Comparison of ENCODE assay signal across 8 mouse cellular contexts in genomic region chr17:46680760-46681373, GRCm38 (mm10). TPM values are rescaled to one million over a fixed set of nuclear protein-coding genes. Genes with fewer than 3 reads are reported as not detected.
DNase-seq lines count a peak whose midpoint lies in the region; ATAC-seq and TF ChIP-seq lines count a peak whose summit lies in the region.

TSS of gene Klhdc3 (minus strand) at chr17:46680914.

- H3K27ac ChIP-seq in forebrain, embryonic 10.5 days, result peak within 1 kb of the TSS; percentile 91
- peak within 1 kb of the TSS; percentile 98 for H3K27ac ChIP-seq in heart, embryonic 15.5 days
- H3K27ac ChIP-seq in liver, embryonic 14.5 days, result peak within 1 kb of the TSS; percentile 19
- peak within 1 kb of the TSS; percentile 73 for H3K27ac ChIP-seq in neural tube, embryonic 11.5 days (ENCODE audit: low read depth, low read length)
- peak within 1 kb of the TSS; percentile 90 for H3K27ac ChIP-seq in stomach, postnatal 0 days (replicated peaks)

- ATAC-seq in heart, embryonic 15.5 days (replicated peaks; ENCODE audit: insufficient number of reproducible peaks, insufficient read depth, low FRiP score, low read depth), result peak; percentile 97
- ATAC-seq in liver, embryonic 14.5 days (ENCODE audit: insufficient read depth), result peak; percentile 95
- peak; percentile 95 for ATAC-seq in neural tube, embryonic 11.5 days (ENCODE audit: insufficient read depth, low FRiP score, low TSS enrichment)
- ATAC-seq in stomach, postnatal 0 days (ENCODE audit: low FRiP score, low TSS enrichment), result peak; percentile 97

- peaks cover 45% of the 10 kb centered on the region for H3K4me1 ChIP-seq in forebrain, embryonic 10.5 days
- H3K4me1 ChIP-seq in heart, embryonic 15.5 days (replicated peaks), result peaks cover 30% of the 10 kb centered on the region
- H3K4me1 ChIP-seq in liver, embryonic 14.5 days (replicated peaks; ENCODE audit: control insufficient read depth in 2 of 2, insufficient read depth in 2 of 2, low read length in 1 of 2), result peaks cover 14 to 19% of the 10 kb centered on the region in 2 experiments
- peaks cover 8% of the 10 kb centered on the region for H3K4me1 ChIP-seq in neural tube, embryonic 11.5 days (ENCODE audit: control insufficient read depth, insufficient read depth, low read length)
- H3K4me1 ChIP-seq in stomach, postnatal 0 days (replicated peaks; ENCODE audit: control insufficient read depth, insufficient read depth), result peaks cover 14% of the 10 kb centered on the region

- no peaks in the 10 kb centered on the region for H3K9me3 ChIP-seq in forebrain, embryonic 10.5 days
- no peaks in the 10 kb centered on the region for H3K9me3 ChIP-seq in heart, embryonic 15.5 days (replicated peaks)
- no peaks in the 10 kb centered on the region for H3K9me3 ChIP-seq in liver, embryonic 14.5 days (ENCODE audit: control insufficient read depth, low read length)
- H3K9me3 ChIP-seq in neural tube, embryonic 11.5 days (ENCODE audit: control insufficient read depth, low read length), result no peaks in the 10 kb centered on the region
- no peaks in the 10 kb centered on the region for H3K9me3 ChIP-seq in stomach, postnatal 0 days (ENCODE audit: control insufficient read depth, low read length)

- H3K4me2 ChIP-seq in heart, embryonic 15.5 days, result peak within 1 kb of the TSS; percentile 74
- H3K4me2 ChIP-seq in liver, embryonic 14.5 days (ENCODE audit: low read depth), result peak within 1 kb of the TSS; percentile 88
- H3K4me2 ChIP-seq in neural tube, embryonic 11.5 days (ENCODE audit: low read depth), result peak within 1 kb of the TSS; percentile 87
- H3K4me2 ChIP-seq in stomach, postnatal 0 days (replicated peaks; ENCODE audit: low read depth), result peak within 1 kb of the TSS; percentile 74

- under 1% methylated on average over 49 of the region's 49 CpGs for WGBS in forebrain, embryonic 10.5 days
- WGBS in heart, embryonic 15.5 days, result 0% methylated on average over 49 of the region's 49 CpGs
- WGBS in liver, embryonic 14.5 days (ENCODE audit: insufficient replicate concordance), result under 1% methylated on average over 49 of the region's 49 CpGs
- WGBS in neural tube, embryonic 11.5 days, result under 1% methylated on average over 47 of the region's 49 CpGs
- under 1% methylated on average over 49 of the region's 49 CpGs for WGBS in stomach, postnatal 0 days

- H3K4me3 ChIP-seq in forebrain, embryonic 10.5 days, result peak within 1 kb of the TSS; percentile 93
- H3K4me3 ChIP-seq in heart, embryonic 15.5 days, result peak within 1 kb of the TSS; percentile 99
- H3K4me3 ChIP-seq in liver, embryonic 14.5 days (ENCODE audit: insufficient read depth in 1 of 2, low read depth in 2 of 2, low read length in 2 of 2), result peak within 1 kb of the TSS; percentile 65 to 73
- peak within 1 kb of the TSS; percentile 58 for H3K4me3 ChIP-seq in neural tube, embryonic 11.5 days (ENCODE audit: low read depth, low read length)
- peak within 1 kb of the TSS; percentile 88 for H3K4me3 ChIP-seq in stomach, postnatal 0 days (ENCODE audit: low read depth, low read length)

- H3K27me3 ChIP-seq in forebrain, embryonic 10.5 days (ENCODE audit: poor library complexity, severe bottlenecking), result no peaks in the 10 kb centered on the region
- no peaks in the 10 kb centered on the region for H3K27me3 ChIP-seq in heart, embryonic 15.5 days
- H3K27me3 ChIP-seq in liver, embryonic 14.5 days (ENCODE audit: control insufficient read depth, insufficient read depth, low read length), result no peaks in the 10 kb centered on the region
- no peaks in the 10 kb centered on the region for H3K27me3 ChIP-seq in neural tube, embryonic 11.5 days (ENCODE audit: control insufficient read depth, insufficient read depth, low read length)
- H3K27me3 ChIP-seq in stomach, postnatal 0 days (ENCODE audit: control insufficient read depth, insufficient read depth, low read length), result no peaks in the 10 kb centered on the region

- TF ChIP-seq CTCF in liver, embryonic 14.5 days (IDR thresholded peaks at IDR 0.05; ENCODE audit: low read depth), result peak; percentile 11; the same call in 1 of the 2 replicates
- peak; percentile 6; the same call in 1 of the 2 replicates for TF ChIP-seq CTCF in stomach, postnatal 0 days (IDR thresholded peaks at IDR 0.05; ENCODE audit: low read depth)

- DNase-seq in CD8-positive naive resting alpha-beta T cell, adult 2 months (ENCODE audit: low read depth in 2 of 2, low spot score in 2 of 2), result peak; percentile 93 to 94
- peak; percentile 98 for DNase-seq in c-Kit-positive CD71-negative TER-119-negative erythroid progenitor cells, embryonic 14.5 days (ENCODE audit: low read depth)
- peak; percentile 100 for DNase-seq in forebrain, embryonic 10.5 days (ENCODE audit: extremely low spot score, low spot score)
- DNase-seq in kidney, postnatal 25 days, result peak; percentile 99
- DNase-seq in liver, embryonic 14.5 days (ENCODE audit: low read depth in 3 of 3, low spot score in 3 of 3), result peak; percentile 97 to 99 (median 99)
- DNase-seq in neural tube, embryonic 11.5 days (ENCODE audit: low spot score), result peak; percentile 100
- peak; percentile 100 for DNase-seq in stomach, postnatal 0 days (ENCODE audit: low spot score)

- peak within 1 kb of the TSS; percentile 83 for H3K9ac ChIP-seq in heart, embryonic 15.5 days
- peak within 1 kb of the TSS; percentile 76 for H3K9ac ChIP-seq in liver, embryonic 14.5 days (replicated peaks)
- peak within 1 kb of the TSS; percentile 62 for H3K9ac ChIP-seq in neural tube, embryonic 11.5 days (ENCODE audit: low read length)
- H3K9ac ChIP-seq in stomach, postnatal 0 days (ENCODE audit: low read length), result peak within 1 kb of the TSS; percentile 85

- peaks cover 65% of the 10 kb centered on the region for H3K36me3 ChIP-seq in forebrain, embryonic 10.5 days (replicated peaks)
- H3K36me3 ChIP-seq in heart, embryonic 15.5 days, result peaks cover 49% of the 10 kb centered on the region
- H3K36me3 ChIP-seq in liver, embryonic 14.5 days (replicated peaks; ENCODE audit: control insufficient read depth, insufficient read depth, low read depth), result peaks cover 25% of the 10 kb centered on the region
- peaks cover 27% of the 10 kb centered on the region for H3K36me3 ChIP-seq in neural tube, embryonic 11.5 days (ENCODE audit: control insufficient read depth, insufficient read depth, low read length)
- peaks cover 30% of the 10 kb centered on the region for H3K36me3 ChIP-seq in stomach, postnatal 0 days (ENCODE audit: control insufficient read depth, insufficient read depth, low read length)

- no peak for TF ChIP-seq EP300 in liver, embryonic 14.5 days (IDR thresholded peaks at IDR 0.05; ENCODE audit: low read depth)
- no peak for TF ChIP-seq EP300 in stomach, postnatal 0 days (optimal IDR thresholded peaks at IDR 0.05)

RNA-seq across cellular contexts. Expression of gene Klhdc3, which starts in this region (rescaled TPM):
- 132 and 133 TPM in 2 replicates for polyA plus RNA-seq in forebrain, embryonic 10.5 days (2016; fragmentation: Nextera tagmentation; extraction: Ambion mirVana)
- 153 and 163 TPM in 2 replicates for polyA plus RNA-seq in heart, embryonic 15.5 days (2015; fragmentation: Nextera tagmentation; extraction: Ambion mirVana)
- polyA plus RNA-seq in liver, embryonic 14.5 days (2012; rRNA removed), result 40.2 and 41.5 TPM in 2 replicates
- polyA plus RNA-seq in liver, embryonic 14.5 days (2014; fragmentation: Nextera tagmentation; extraction: Ambion mirVana), result 46.3 and 49.4 TPM in 2 replicates
- 130 TPM in 2 replicates for polyA plus RNA-seq in neural tube, embryonic 11.5 days (2014; fragmentation: Nextera tagmentation; extraction: Ambion mirVana)
- 73.7 and 75.0 TPM in 2 replicates for polyA plus RNA-seq in stomach, postnatal 0 days (2015; fragmentation: Nextera tagmentation; extraction: Ambion mirVana)

Comparison
In these comparisons a context has a peak if more than half of its experiments do, and no peak if none do; other contexts are left out.
1. Peak in every context shown above with its lines: DNase-seq, ATAC-seq, H3K4me3 ChIP-seq and H3K27ac ChIP-seq.
2. H3K27ac ChIP-seq: peak in every context shown above with its lines; median percentile 98 in heart, embryonic 15.5 days; 91 in forebrain, embryonic 10.5 days; 90 in stomach, postnatal 0 days; 73 in neural tube, embryonic 11.5 days; 19 in liver, embryonic 14.5 days.